Mouse (Mus musculus): ENCODE data around the gene Tap1. TPM values are rescaled to one million over a fixed set of nuclear protein-coding genes. Genes with fewer than 3 reads are reported as not detected.
A peak's percentile ranks its signal among the peaks of the same experiment; 100 is the strongest.

The Tap1 gene
- polyA plus RNA-seq, 1 experiment: 55.9 TPM

GRCm38 (mm10) chr17:34196941-34197894, 9.9 kb downstream of the Tap1 start, which contains the start of gene Psmb8:
Gene Psmb8 (plus strand): TSS chr17:34197721.
- peak; percentile 41; the same call in 1 of the 2 replicates for TF ChIP-seq POLR2A (IDR thresholded peaks at IDR 0.05; ENCODE audit: borderline replicate concordance, control insufficient read depth, low read depth, low read length)
- TF ChIP-seq CTCF (IDR thresholded peaks at IDR 0.05; ENCODE audit: control insufficient read depth, insufficient read depth, low read length): no peak
- Histone ChIP-seq H3K4me3 (replicated peaks; ENCODE audit: control insufficient read depth, low read depth, low read length) (peak within 1 kb of the TSS; percentile 81), H3K27ac (ENCODE audit: control insufficient read depth, insufficient read depth, low read depth, low read length, poor library complexity) (peak within 1 kb of the TSS; percentile 84), H3K4me1 (ENCODE audit: control insufficient read depth, insufficient read depth, low read length) (peaks cover 2% of the 10 kb centered on the region; the same call in 1 of the 2 replicates)
- 8% methylated on average over 41 of the region's 41 CpGs for WGBS

- WGBS: under 1% methylated on average over 32 of the region's 32 CpGs
- Histone ChIP-seq H3K4me3 (replicated peaks; ENCODE audit: control insufficient read depth, low read depth, low read length) (peak overlapping the region; percentile 81), H3K4me1 (ENCODE audit: control insufficient read depth, insufficient read depth, low read length) (peaks cover 2% of the 10 kb centered on the region; the same call in 1 of the 2 replicates), H3K27ac (ENCODE audit: control insufficient read depth, insufficient read depth, low read depth, low read length, poor library complexity) (peak overlapping the region; percentile 84)
- no peak for TF ChIP-seq CTCF (IDR thresholded peaks at IDR 0.05; ENCODE audit: control insufficient read depth, insufficient read depth, low read length)
- TF ChIP-seq POLR2A (IDR thresholded peaks at IDR 0.05; ENCODE audit: borderline replicate concordance, control insufficient read depth, low read depth, low read length): peak; percentile 68; the same call in 1 of the 2 replicates
Measured at GRCm38 (mm10) chr17:34197904-34198520, 10.7 kb downstream of the Tap1 start.

GRCm38 (mm10) chr17:34198521-34198912, 11.2 kb downstream of the Tap1 start:
- H3K4me1 ChIP-seq (ENCODE audit: control insufficient read depth, insufficient read depth, low read length): peaks cover 2% of the 10 kb centered on the region; the same call in 1 of the 2 replicates

GRCm38 (mm10) chr17:34199050-34199619, 11.8 kb downstream of the Tap1 start:
- peaks cover 5% of the 10 kb centered on the region; the same call in 1 of the 2 replicates for H3K4me1 ChIP-seq (ENCODE audit: control insufficient read depth, insufficient read depth, low read length)
- H3K27ac ChIP-seq (ENCODE audit: control insufficient read depth, insufficient read depth, low read depth, low read length, poor library complexity): no peak overlapping the region
- TF ChIP-seq POLR2A (IDR thresholded peaks at IDR 0.05; ENCODE audit: borderline replicate concordance, control insufficient read depth, low read depth, low read length): no peak
- TF ChIP-seq CTCF (IDR thresholded peaks at IDR 0.05; ENCODE audit: control insufficient read depth, insufficient read depth, low read length): no peak
- 20% methylated on average over 12 of the region's 12 CpGs for WGBS
- peak overlapping the region; percentile 81 for H3K4me3 ChIP-seq (replicated peaks; ENCODE audit: control insufficient read depth, low read depth, low read length)

More at GRCm38 (mm10) chr17:34198521-34198912, 11.2 kb downstream of the Tap1 start:
- no peak for TF ChIP-seq POLR2A (IDR thresholded peaks at IDR 0.05; ENCODE audit: borderline replicate concordance, control insufficient read depth, low read depth, low read length)
- no peak for TF ChIP-seq CTCF (IDR thresholded peaks at IDR 0.05; ENCODE audit: control insufficient read depth, insufficient read depth, low read length)
- Histone ChIP-seq H3K4me3 (replicated peaks; ENCODE audit: control insufficient read depth, low read depth, low read length) (peak overlapping the region; percentile 81), H3K27ac (ENCODE audit: control insufficient read depth, insufficient read depth, low read depth, low read length, poor library complexity) (peak overlapping the region; percentile 84)
- WGBS: under 1% methylated on average over 11 of the region's 11 CpGs

- no peak for TF ChIP-seq CTCF (IDR thresholded peaks at IDR 0.05; ENCODE audit: control insufficient read depth, insufficient read depth, low read length)
- no peak for TF ChIP-seq POLR2A (IDR thresholded peaks at IDR 0.05; ENCODE audit: borderline replicate concordance, control insufficient read depth, low read depth, low read length)
- peaks cover 5% of the 10 kb centered on the region; the same call in 1 of the 2 replicates for H3K4me1 ChIP-seq (ENCODE audit: control insufficient read depth, insufficient read depth, low read length)
- H3K4me3 ChIP-seq (replicated peaks; ENCODE audit: control insufficient read depth, low read depth, low read length): no peak overlapping the region
- WGBS: 79% methylated on average over 10 of the region's 10 CpGs
- H3K27ac ChIP-seq (ENCODE audit: control insufficient read depth, insufficient read depth, low read depth, low read length, poor library complexity): no peak overlapping the region
Measured at GRCm38 (mm10) chr17:34200047-34200446, 12.7 kb downstream of the Tap1 start.

- TF ChIP-seq POLR2A (IDR thresholded peaks at IDR 0.05; ENCODE audit: borderline replicate concordance, control insufficient read depth, low read depth, low read length): no peak
- no peak for TF ChIP-seq CTCF (IDR thresholded peaks at IDR 0.05; ENCODE audit: control insufficient read depth, insufficient read depth, low read length)
- Histone ChIP-seq H3K4me3 (replicated peaks; ENCODE audit: control insufficient read depth, low read depth, low read length) (no peak overlapping the region), H3K27ac (ENCODE audit: control insufficient read depth, insufficient read depth, low read depth, low read length, poor library complexity) (no peak overlapping the region), H3K4me1 (ENCODE audit: control insufficient read depth, insufficient read depth, low read length) (peaks cover 5% of the 10 kb centered on the region; the same call in 1 of the 2 replicates)
- 75% methylated on average over 16 of the region's 16 CpGs for WGBS
Measured at GRCm38 (mm10) chr17:34200772-34201505, 13.6 kb downstream of the Tap1 start.

GRCm38 (mm10) chr17:34201506-34202055, 14.2 kb downstream of the Tap1 start:
- 67% methylated on average over 7 of the region's 7 CpGs for WGBS
- Histone ChIP-seq H3K27ac (ENCODE audit: control insufficient read depth, insufficient read depth, low read depth, low read length, poor library complexity) (no peak overlapping the region), H3K4me3 (replicated peaks; ENCODE audit: control insufficient read depth, low read depth, low read length) (no peak overlapping the region), H3K4me1 (ENCODE audit: control insufficient read depth, insufficient read depth, low read length) (peaks cover 5% of the 10 kb centered on the region; the same call in 1 of the 2 replicates)
- TF ChIP-seq CTCF (IDR thresholded peaks at IDR 0.05; ENCODE audit: control insufficient read depth, insufficient read depth, low read length) (no peak), POLR2A (IDR thresholded peaks at IDR 0.05; ENCODE audit: borderline replicate concordance, control insufficient read depth, low read depth, low read length) (no peak)
